Mouse (Mus musculus) megakaryocyte-erythroid progenitor cell, adult 5-6 weeks (primary cell): Measurements from ENCODE around the gene 4932438H23Rik. TPM values are rescaled to one million over a fixed set of nuclear protein-coding genes. Genes with fewer than 3 reads are reported as not detected.

Source experiments
- ATAC-seq: replicated peaks from 2 replicates; pipeline ENCODE4 v1.8.0; 2016; ENCODE audit warnings: mild to moderate bottlenecking, inconsistent platforms; ENCODE audit not compliant: severe bottlenecking, poor library complexity, low FRiP score, low TSS enrichment
- total RNA-seq, 2 experiments: library from RNA; stranded (forward) in 1 of 2; stranded (reverse) in 1 of 2; fragments of 200-1000, 215-1000 nt in 1 of 2; fragments of >200 nt in 1 of 2; fragmentation: Nextera tagmentation in 1 of 2; gene quantifications; 2 replicates each; pipeline ENCODE4 v1.2.3; 2014 to 2017

Gene 4932438H23Rik
- total RNA-seq, 2 experiments from 2014 or later = not detected

DNA sequence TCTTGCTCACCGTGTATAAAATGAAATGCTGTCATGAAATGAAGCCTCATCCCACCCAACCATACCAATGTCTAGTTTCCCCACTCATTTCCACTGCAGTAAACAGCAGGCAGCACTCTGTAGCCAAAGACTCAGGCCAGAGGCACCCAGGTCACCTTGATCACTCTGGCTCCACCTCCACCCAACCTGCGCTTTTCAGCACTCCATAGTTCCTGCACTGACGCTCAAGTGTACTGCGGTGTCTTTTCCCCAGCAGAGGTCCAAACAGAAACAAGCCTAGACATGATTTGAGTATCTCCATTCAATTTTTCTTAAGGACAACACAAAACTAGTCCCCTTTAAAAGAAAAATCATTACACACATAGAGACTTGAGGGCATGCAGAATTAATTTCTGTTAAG is 75.4 kb downstream of the 4932438H23Rik start:
- ATAC-seq = no peak

DNA sequence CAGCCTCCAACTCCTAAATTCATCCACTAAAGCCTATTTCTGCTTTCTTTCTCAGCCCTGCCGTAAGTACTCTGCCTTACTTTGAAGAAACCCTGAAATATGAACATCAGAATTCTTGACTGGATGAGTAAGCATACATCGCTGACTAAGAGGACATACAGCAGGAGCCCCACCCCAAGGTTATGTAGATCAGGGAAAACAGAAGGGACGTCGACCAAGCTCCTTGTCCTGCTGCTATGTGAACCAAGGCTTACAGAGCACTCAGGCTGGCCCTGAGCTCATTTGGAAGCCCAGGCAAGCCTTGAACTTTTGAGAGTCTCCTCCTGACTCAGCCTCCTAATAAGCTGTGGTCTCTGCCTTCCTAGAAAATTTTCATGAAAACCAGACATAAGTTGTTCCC is 79.2 kb downstream of the 4932438H23Rik start:
- ATAC-seq = no peak

DNA sequence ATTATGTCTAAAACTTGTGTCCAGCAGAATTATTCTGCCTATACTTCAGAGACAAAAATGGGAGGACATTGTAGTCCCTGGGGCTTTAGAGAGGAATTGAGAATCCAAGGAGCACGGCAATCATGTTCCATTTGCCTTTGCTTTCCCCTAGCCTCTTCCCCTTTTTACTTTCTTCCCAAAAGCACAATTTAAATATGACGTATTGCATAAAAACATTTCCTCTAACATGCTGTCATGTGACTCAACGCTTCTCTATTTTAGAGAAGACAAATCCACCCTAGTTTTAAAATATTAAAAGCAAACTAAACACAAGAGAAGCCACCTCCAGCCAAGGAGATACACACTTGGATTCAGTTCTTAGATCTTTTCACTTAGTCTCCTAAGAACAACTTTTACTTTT is 83.1 kb downstream of the 4932438H23Rik start:
- ATAC-seq = no peak

DNA sequence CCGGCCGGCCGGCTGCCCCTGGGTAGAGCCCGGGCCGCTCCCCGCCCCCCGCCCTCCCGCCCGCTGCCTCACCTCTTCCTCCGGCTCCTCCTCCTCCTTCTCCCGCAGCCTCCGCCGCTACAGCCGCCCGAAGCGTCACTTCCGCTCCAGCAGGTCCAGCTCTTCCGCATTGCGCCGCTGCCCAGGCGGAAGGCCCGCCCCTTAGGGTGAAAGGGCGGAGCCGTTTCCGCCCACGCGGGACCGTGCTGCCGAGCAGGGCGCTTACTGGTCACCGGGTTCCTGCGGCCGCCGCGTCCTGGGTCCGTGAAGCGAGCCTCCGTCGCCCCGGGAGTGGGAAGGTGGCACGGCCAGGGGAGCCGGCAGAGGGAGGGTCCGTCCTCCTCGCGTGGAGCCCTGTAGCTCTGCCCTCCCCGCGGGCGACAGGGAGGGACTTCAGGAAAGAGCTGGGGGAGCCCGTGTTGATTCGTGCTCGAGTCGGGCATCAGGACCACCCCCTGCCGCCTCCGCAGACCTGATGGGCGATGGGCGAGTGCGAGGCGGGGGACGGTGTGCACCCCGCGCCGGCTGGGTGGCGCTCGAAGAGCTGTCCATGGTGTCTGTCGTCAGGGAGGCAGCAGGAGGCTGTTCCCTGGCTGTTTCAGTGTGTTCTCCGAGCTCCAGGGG is 83.8 kb downstream of the 4932438H23Rik start, which contains the start of gene Synj1:
Gene Synj1, minus strand, starts transcription at position 288 of the 663 bp plus-strand sequence.
- peak; percentile 85 for ATAC-seq

DNA sequence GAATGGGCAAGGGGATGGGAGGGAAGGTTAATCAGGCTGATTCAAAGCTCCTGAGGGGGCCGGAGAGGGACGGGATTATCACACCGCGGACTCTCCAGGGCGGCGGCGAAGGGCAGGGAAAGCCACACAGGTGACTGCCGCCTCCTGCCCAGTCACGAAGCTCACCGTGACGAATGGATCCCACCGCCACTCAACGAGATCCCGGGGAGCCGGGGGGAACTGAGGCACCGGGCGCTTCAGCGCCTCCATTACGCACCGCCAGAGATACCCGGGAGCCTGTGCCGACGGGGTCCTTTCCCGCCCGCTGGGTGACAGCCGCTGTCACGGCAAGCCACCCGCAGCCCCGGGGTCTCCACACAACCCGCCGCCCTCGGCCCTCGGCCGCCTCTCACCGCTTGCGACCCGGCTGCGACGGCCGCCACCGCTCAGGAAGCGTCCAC is 84.3 kb downstream of the 4932438H23Rik start:
- ATAC-seq = peak; percentile 8; the same call in 1 of the 2 replicates

DNA sequence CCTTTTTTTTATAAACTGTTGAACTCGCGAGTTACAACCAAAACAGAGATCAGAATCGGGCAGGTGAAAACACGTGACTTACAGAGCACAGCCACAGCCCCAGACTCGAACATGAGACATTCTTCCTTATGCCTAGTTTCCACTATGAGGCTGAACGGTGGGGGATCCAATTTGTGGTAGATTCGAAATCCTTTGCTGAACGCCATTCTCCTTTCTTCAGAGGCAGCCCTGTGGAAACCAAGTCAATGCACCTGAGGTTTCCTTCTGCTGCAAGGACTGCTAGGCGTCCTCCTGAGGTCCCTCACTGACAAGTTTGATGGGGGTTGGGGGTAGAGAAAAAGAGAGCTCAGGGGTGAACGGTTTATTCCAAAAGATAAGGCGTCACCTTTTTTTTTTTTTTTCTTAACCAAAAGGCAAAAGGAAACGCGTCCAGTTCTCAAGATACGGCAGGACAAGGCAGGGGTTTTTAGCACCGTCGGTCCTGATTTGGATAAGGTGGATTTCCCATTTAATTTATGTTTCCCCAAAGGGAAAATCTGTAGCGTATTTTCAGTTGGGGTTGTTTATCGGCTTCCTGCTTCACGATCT is 84.9 kb downstream of the 4932438H23Rik start:
- 0 out of 2 replicates have a peak, but pooled peaks have one; percentile 8 for ATAC-seq

DNA sequence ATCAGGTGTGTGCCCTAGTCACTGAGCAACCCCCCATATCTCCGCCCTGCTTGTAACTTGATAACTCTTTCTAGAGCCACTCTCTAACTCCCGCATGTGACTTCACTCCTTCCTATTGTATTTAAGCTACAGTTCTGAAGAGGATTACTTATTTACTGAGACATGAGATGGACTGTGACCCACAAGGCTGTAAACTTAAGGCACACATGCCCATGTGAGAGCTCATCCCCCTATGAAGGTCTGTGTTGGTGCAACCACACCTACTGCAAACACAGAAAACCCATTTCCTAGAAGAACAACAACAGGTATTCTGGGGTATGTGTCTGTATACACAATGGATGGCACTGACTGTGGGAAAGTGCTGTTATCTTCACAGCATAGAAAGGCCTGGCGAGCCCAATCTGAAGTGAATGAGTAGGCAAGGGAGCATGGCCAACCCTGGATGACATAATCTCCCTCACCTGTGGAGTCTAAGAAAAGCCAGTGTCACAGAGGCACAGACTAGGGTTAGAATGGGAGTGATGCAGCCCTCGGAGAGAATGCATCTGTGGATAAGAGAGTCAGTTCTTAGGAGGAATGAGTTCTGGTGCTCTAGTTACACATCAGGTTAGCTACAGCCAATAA is 89.9 kb downstream of the 4932438H23Rik start:
- ATAC-seq = no peak

Other genes with a start within 250 kb of the 4932438H23Rik start
- gene Cfap298, start 160.0 kb downstream of the 4932438H23Rik start, total RNA-seq (2014; fragmentation: Nextera tagmentation) = 40.6 and 61.6 TPM in 2 replicates
- gene Cfap298, start 160.0 kb downstream of the 4932438H23Rik start, total RNA-seq (2017) = 104 and 136 TPM in 2 replicates
- gene Synj1, start 83.8 kb downstream of the 4932438H23Rik start, total RNA-seq (2014; fragmentation: Nextera tagmentation) = 38.1 and 48.6 TPM in 2 replicates
- 25.4 and 28.7 TPM in 2 replicates for gene Synj1, start 83.8 kb downstream of the 4932438H23Rik start, total RNA-seq (2017)
- 103 and 125 TPM in 2 replicates for gene Paxbp1, start 50.6 kb downstream of the 4932438H23Rik start, total RNA-seq (2014; fragmentation: Nextera tagmentation)
- 85.8 and 94.4 TPM in 2 replicates for gene Paxbp1, start 50.6 kb downstream of the 4932438H23Rik start, total RNA-seq (2017)
- not detected in 2 replicates for gene Olig2, start 130.3 kb upstream of the 4932438H23Rik start, total RNA-seq (2014; fragmentation: Nextera tagmentation)
- not detected in 2 replicates for gene Olig2, start 130.3 kb upstream of the 4932438H23Rik start, total RNA-seq (2017)
- not detected in 2 replicates for gene Olig1, start 174.7 kb upstream of the 4932438H23Rik start, total RNA-seq (2014; fragmentation: Nextera tagmentation)
- not detected in 2 replicates for gene Olig1, start 174.7 kb upstream of the 4932438H23Rik start, total RNA-seq (2017)